Mouse (Mus musculus): Measurements from ENCODE around the gene Cxcl9.

GRCm38 (mm10) chr5:92331122-92331521 is 3.2 kb upstream of the Cxcl9 start:
- TF ChIP-seq CTCF (IDR thresholded peaks at IDR 0.05; ENCODE audit: low read depth) (no peak), EP300 (IDR thresholded peaks at IDR 0.05; ENCODE audit: low read depth) (no peak)
